Mouse (Mus musculus): ENCODE data around the gene Tram2. TPM values are rescaled to one million over a fixed set of nuclear protein-coding genes. Genes with fewer than 3 reads are reported as not detected.
A peak's percentile ranks its signal among the peaks of the same experiment; 100 is the strongest.

Tram2 gene
- total RNA-seq, 1 experiment from 2014 or later = 7.0 TPM

DNA sequence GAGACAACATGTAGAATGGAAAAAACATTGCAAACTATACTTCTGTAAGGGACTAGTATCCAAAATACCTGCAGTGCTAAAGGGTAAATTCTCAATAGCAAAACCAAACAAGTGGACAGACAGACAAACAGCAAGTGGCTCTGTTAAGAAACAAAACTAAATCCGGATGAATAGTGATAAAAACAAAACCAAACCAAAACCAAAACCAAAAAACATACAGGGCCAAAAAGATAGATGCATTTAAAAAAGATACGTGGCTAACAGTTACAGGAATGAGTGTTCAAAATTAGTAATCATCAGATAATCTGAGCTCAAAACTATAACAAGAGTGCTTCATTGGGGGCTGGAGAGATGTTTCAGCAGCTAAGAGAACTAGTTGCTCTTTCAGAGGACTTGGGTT is 109.4 kb downstream of the Tram2 start:
- DNase-seq = no peak

DNA sequence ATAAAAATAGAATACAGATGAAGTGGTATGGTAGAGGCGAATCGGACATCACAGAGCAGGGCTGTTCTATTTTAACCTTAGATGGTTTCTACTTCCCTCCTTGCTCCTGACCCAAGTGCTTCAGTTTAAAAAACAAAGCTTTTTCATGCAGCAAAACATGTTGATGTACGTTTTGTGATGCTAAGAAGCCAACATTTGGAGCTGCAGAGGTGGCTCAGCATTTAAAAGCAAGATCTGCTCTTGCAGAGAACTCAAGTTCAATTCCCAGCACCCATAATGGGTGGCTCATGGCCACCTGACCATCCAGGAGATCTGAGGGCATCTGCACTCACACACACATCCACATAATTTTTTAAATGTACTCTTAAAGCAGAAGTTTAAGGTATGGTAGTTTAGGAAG is 124.2 kb downstream of the Tram2 start:
- DNase-seq = no peak

DNA sequence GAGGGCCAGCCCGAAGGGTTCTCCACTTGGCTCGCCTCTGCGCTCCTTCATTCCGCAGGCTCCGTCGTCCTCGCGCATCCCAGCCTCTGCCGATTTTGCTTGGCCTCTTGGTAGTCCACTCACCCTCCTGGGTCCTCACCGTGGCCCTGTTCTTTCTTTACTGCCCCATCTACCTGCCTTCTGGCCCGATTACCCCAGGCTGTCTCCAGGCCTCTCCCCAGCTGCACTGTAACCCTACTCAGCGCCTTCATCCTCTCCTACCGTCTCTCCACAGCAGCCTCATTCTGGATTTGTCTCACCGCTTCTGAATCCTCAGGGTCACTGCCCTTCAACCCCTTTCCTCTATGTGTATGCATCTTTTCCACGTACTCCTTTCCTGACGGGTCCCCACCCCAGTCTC is 127.2 kb downstream of the Tram2 start:
- no peak for DNase-seq

DNA sequence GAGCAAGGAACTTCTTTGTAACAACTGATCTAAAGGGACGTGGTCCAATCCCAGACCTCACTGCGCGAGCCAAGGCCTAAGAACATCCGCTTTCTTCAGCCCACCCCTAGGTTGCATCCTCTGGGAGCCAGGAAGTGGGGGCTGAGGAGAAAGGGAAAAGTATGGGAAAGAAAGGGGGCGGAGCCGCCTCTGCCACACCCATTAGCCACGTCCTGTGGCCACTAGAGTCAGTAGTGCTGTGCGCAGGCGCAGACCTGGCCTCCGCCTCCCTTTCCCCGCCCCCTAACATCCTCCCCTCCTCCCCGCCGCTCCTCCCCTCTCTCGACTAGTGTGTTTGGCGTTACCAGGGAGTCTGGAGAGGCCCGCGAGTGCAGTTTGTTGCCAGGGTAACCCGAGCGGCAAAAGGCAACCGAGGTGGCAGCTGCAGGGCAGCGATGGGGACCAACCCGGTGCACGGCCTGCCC is 127.7 kb downstream of the Tram2 start, which contains the start of gene Efhc1:
Gene Efhc1, plus strand, starts transcription at position 327 of the 464 bp plus-strand sequence.
- peak; percentile 97 for DNase-seq

Other genes with a start within 250 kb of the Tram2 start
- 25.6 and 27.5 TPM in 2 replicates for gene Paqr8, start 188.6 kb downstream of the Tram2 start, total RNA-seq (2021)
- gene Efhc1, start 127.6 kb downstream of the Tram2 start, total RNA-seq (2021) = 1.7 and 1.9 TPM in 2 replicates
- 4.4 and 4.8 TPM in 2 replicates for gene Tmem14a, start 139.3 kb upstream of the Tram2 start, total RNA-seq (2021)
- gene Gsta3, start 161.4 kb upstream of the Tram2 start, total RNA-seq (2021) = 16.1 and 88.9 TPM in 2 replicates

All from adrenal gland, postnatal 14 days (tissue).